Mouse (Mus musculus): ENCODE results near the gene Arid1b. TPM values are rescaled to one million over a fixed set of nuclear protein-coding genes. Genes with fewer than 3 reads are reported as not detected.

Arid1b gene
- 37.7 and 59.4 TPM in 2 replicates for polyA plus RNA-seq (2012; rRNA removed)

- under 1% methylated on average over 56 of the region's 58 CpGs for WGBS
- Histone ChIP-seq H3K27ac (ENCODE audit: insufficient read depth, low read depth, low read length) (peak within 1 kb of the TSS; percentile 88), H3K27me3 (ENCODE audit: control insufficient read depth, insufficient read depth, low read length) (no peaks in the 10 kb centered on the region), H3K36me3 (ENCODE audit: control insufficient read depth, insufficient read depth, low read length) (no peaks in the 10 kb centered on the region), H3K4me1 (ENCODE audit: control insufficient read depth, insufficient read depth, insufficient read length, low read length) (peaks cover 8% of the 10 kb centered on the region; the same call in 1 of the 2 replicates), H3K4me3 (ENCODE audit: low read depth, low read length) (peak within 1 kb of the TSS; percentile 78)
- TF ChIP-seq POLR2A (IDR thresholded peaks at IDR 0.05; ENCODE audit: low read depth, low read length) (peak; percentile 60), CTCF (IDR thresholded peaks at IDR 0.05; ENCODE audit: extremely low read depth, insufficient read length, insufficient replicate concordance, low read depth, low read length) (no peak)
Observed at GRCm38 (mm10) chr17:4993840-4994503, at the start of gene Arid1b. Arid1b (plus strand) TSS chr17:4994332.

- H3K27ac ChIP-seq (ENCODE audit: insufficient read depth, low read depth, low read length), result peak overlapping the region; percentile 76
- H3K4me3 ChIP-seq (ENCODE audit: low read depth, low read length), result no peak overlapping the region
- TF ChIP-seq CTCF (IDR thresholded peaks at IDR 0.05; ENCODE audit: extremely low read depth, insufficient read length, insufficient replicate concordance, low read depth, low read length) (no peak), POLR2A (IDR thresholded peaks at IDR 0.05; ENCODE audit: low read depth, low read length) (no peak)
- peaks cover 14% of the 10 kb centered on the region; the same call in 1 of the 2 replicates for H3K4me1 ChIP-seq (ENCODE audit: control insufficient read depth, insufficient read depth, insufficient read length, low read length)
- WGBS, result 48% methylated on average over 6 of the region's 6 CpGs
- no peaks in the 10 kb centered on the region for H3K36me3 ChIP-seq (ENCODE audit: control insufficient read depth, insufficient read depth, low read length)
- no peaks in the 10 kb centered on the region for H3K27me3 ChIP-seq (ENCODE audit: control insufficient read depth, insufficient read depth, low read length)
Observed at GRCm38 (mm10) chr17:4945311-4945751, 48.8 kb upstream of the Arid1b start.

GRCm38 (mm10) chr17:4945871-4946331, 48.2 kb upstream of the Arid1b start:
- no peak for TF ChIP-seq CTCF (IDR thresholded peaks at IDR 0.05; ENCODE audit: extremely low read depth, insufficient read length, insufficient replicate concordance, low read depth, low read length)
- TF ChIP-seq POLR2A (IDR thresholded peaks at IDR 0.05; ENCODE audit: low read depth, low read length), result peak; percentile 32; the same call in 1 of the 2 replicates
- Histone ChIP-seq H3K4me3 (ENCODE audit: low read depth, low read length) (peak overlapping the region; percentile 21; the same call in 1 of the 2 replicates), H3K27me3 (ENCODE audit: control insufficient read depth, insufficient read depth, low read length) (no peaks in the 10 kb centered on the region), H3K36me3 (ENCODE audit: control insufficient read depth, insufficient read depth, low read length) (no peaks in the 10 kb centered on the region), H3K27ac (ENCODE audit: insufficient read depth, low read depth, low read length) (peak overlapping the region; percentile 76), H3K4me1 (ENCODE audit: control insufficient read depth, insufficient read depth, insufficient read length, low read length) (peaks cover 14% of the 10 kb centered on the region; the same call in 1 of the 2 replicates)
- 9% methylated on average over 11 of the region's 11 CpGs for WGBS

- WGBS, result 11% methylated on average over 11 of the region's 12 CpGs
- TF ChIP-seq CTCF (IDR thresholded peaks at IDR 0.05; ENCODE audit: extremely low read depth, insufficient read length, insufficient replicate concordance, low read depth, low read length) (no peak), POLR2A (IDR thresholded peaks at IDR 0.05; ENCODE audit: low read depth, low read length) (no peak)
- H3K4me1 ChIP-seq (ENCODE audit: control insufficient read depth, insufficient read depth, insufficient read length, low read length), result peaks cover 14% of the 10 kb centered on the region; the same call in 1 of the 2 replicates
- peak overlapping the region; percentile 11 for H3K4me3 ChIP-seq (ENCODE audit: low read depth, low read length)
- peak overlapping the region; percentile 91 for H3K27ac ChIP-seq (ENCODE audit: insufficient read depth, low read depth, low read length)
- no peaks in the 10 kb centered on the region for H3K36me3 ChIP-seq (ENCODE audit: control insufficient read depth, insufficient read depth, low read length)
- no peaks in the 10 kb centered on the region for H3K27me3 ChIP-seq (ENCODE audit: control insufficient read depth, insufficient read depth, low read length)
Observed at GRCm38 (mm10) chr17:4946421-4946974, 47.6 kb upstream of the Arid1b start.

GRCm38 (mm10) chr17:4947013-4947412, 47.1 kb upstream of the Arid1b start:
- H3K4me3 ChIP-seq (ENCODE audit: low read depth, low read length), result peak overlapping the region; percentile 11; the same call in 1 of the 2 replicates
- peaks cover 14% of the 10 kb centered on the region; the same call in 1 of the 2 replicates for H3K4me1 ChIP-seq (ENCODE audit: control insufficient read depth, insufficient read depth, insufficient read length, low read length)
- no peak for TF ChIP-seq CTCF (IDR thresholded peaks at IDR 0.05; ENCODE audit: extremely low read depth, insufficient read length, insufficient replicate concordance, low read depth, low read length)
- TF ChIP-seq POLR2A (IDR thresholded peaks at IDR 0.05; ENCODE audit: low read depth, low read length), result no peak
- H3K27me3 ChIP-seq (ENCODE audit: control insufficient read depth, insufficient read depth, low read length), result no peaks in the 10 kb centered on the region
- no peaks in the 10 kb centered on the region for H3K36me3 ChIP-seq (ENCODE audit: control insufficient read depth, insufficient read depth, low read length)
- WGBS, result 29% methylated on average over 3 of the region's 3 CpGs
- peak overlapping the region; percentile 91 for H3K27ac ChIP-seq (ENCODE audit: insufficient read depth, low read depth, low read length)

- peak overlapping the region; percentile 82 for H3K27ac ChIP-seq (ENCODE audit: insufficient read depth, low read depth, low read length)
- no peaks in the 10 kb centered on the region for H3K27me3 ChIP-seq (ENCODE audit: control insufficient read depth, insufficient read depth, low read length)
- TF ChIP-seq CTCF (IDR thresholded peaks at IDR 0.05; ENCODE audit: extremely low read depth, insufficient read length, insufficient replicate concordance, low read depth, low read length), result no peak
- TF ChIP-seq POLR2A (IDR thresholded peaks at IDR 0.05; ENCODE audit: low read depth, low read length), result no peak
- 21% methylated on average over 2 of the region's 2 CpGs for WGBS
- no peak overlapping the region for H3K4me3 ChIP-seq (ENCODE audit: low read depth, low read length)
- no peaks in the 10 kb centered on the region for H3K36me3 ChIP-seq (ENCODE audit: control insufficient read depth, insufficient read depth, low read length)
- peaks cover 14% of the 10 kb centered on the region; the same call in 1 of the 2 replicates for H3K4me1 ChIP-seq (ENCODE audit: control insufficient read depth, insufficient read depth, insufficient read length, low read length)
Observed at GRCm38 (mm10) chr17:4947439-4947838, 46.7 kb upstream of the Arid1b start.

GRCm38 (mm10) chr17:4948501-4948900, 45.6 kb upstream of the Arid1b start:
- Histone ChIP-seq H3K36me3 (ENCODE audit: control insufficient read depth, insufficient read depth, low read length) (no peaks in the 10 kb centered on the region), H3K4me1 (ENCODE audit: control insufficient read depth, insufficient read depth, insufficient read length, low read length) (peaks cover 14% of the 10 kb centered on the region; the same call in 1 of the 2 replicates), H3K27me3 (ENCODE audit: control insufficient read depth, insufficient read depth, low read length) (no peaks in the 10 kb centered on the region), H3K27ac (ENCODE audit: insufficient read depth, low read depth, low read length) (peak overlapping the region; percentile 56), H3K4me3 (ENCODE audit: low read depth, low read length) (no peak overlapping the region)
- TF ChIP-seq POLR2A (IDR thresholded peaks at IDR 0.05; ENCODE audit: low read depth, low read length) (no peak), CTCF (IDR thresholded peaks at IDR 0.05; ENCODE audit: extremely low read depth, insufficient read length, insufficient replicate concordance, low read depth, low read length) (no peak)
- WGBS, result 22% methylated on average over 3 of the region's 3 CpGs

Data from small intestine, adult 2 months (tissue).